Mouse (Mus musculus) testis, adult 2 months (tissue): ENCODE results near the gene Prdm16. TPM values are rescaled to one million over a fixed set of nuclear protein-coding genes. Genes with fewer than 3 reads are reported as not detected.

ENCODE experiments used
- H3K27ac ChIP-seq: fragments of 200-500 bp; 2 replicates; pipeline ENCODE4 v1.5.1; 2012; ENCODE audit warnings: low read depth, low read length; ENCODE audit not compliant: control insufficient read depth, insufficient read depth
- H3K27me3 ChIP-seq: fragments of 200-500 bp; 2 replicates; pipeline ENCODE4 v1.6.1; 2012; ENCODE audit warnings: mild to moderate bottlenecking, low read length, moderate library complexity; ENCODE audit not compliant: control insufficient read depth, insufficient read depth
- H3K36me3 ChIP-seq: fragments of 200-500 bp; 2 replicates; pipeline ENCODE4 v1.6.1; 2012; ENCODE audit warnings: mild to moderate bottlenecking, low read length; ENCODE audit not compliant: control insufficient read depth, insufficient read depth
- H3K4me1 ChIP-seq: fragments of 200-500 bp; 2 replicates; pipeline ENCODE4 v1.6.1; 2012; ENCODE audit warnings: low read length; ENCODE audit not compliant: control insufficient read depth, insufficient read depth
- H3K4me3 ChIP-seq: fragments of 200-500 bp; 2 replicates; pipeline ENCODE4 v1.5.1; 2012; ENCODE audit warnings: low read depth, mild to moderate bottlenecking, low read length, moderate library complexity, mixed read lengths; ENCODE audit not compliant: control insufficient read depth
- CTCF ChIP-seq: fragments of 200-500 bp; IDR thresholded peaks from 2 replicates; pipeline ENCODE4 v1.5.1; 2012; ENCODE audit warnings: low read depth, mild to moderate bottlenecking, inconsistent platforms, low read length, moderate library complexity; ENCODE audit not compliant: control insufficient read depth, insufficient read depth, insufficient replicate concordance
- POLR2A ChIP-seq: fragments of 200-500 bp; IDR thresholded peaks from 2 replicates; pipeline ENCODE4 v1.6.1; 2012; ENCODE audit warnings: low read depth, mild to moderate bottlenecking, inconsistent platforms, low read length, moderate library complexity; ENCODE audit not compliant: control insufficient read depth
- polyA plus RNA-seq: library from polyadenylated mRNA; depleted of rRNA; stranded (reverse); fragments of >200 nt; gene quantifications from 2 replicates; pipeline ENCODE4 v1.2.3, GENCODE M21; 2012

Prdm16 gene
- polyA plus RNA-seq, 1 experiment = 3.0 TPM

GRCm38 (mm10) chr4:154378876-154379275, 257.8 kb downstream of the Prdm16 start:
- Histone ChIP-seq H3K36me3 (no peaks in the 10 kb centered on the region), H3K4me1 (no peaks in the 10 kb centered on the region), H3K27me3 (no peaks in the 10 kb centered on the region), H3K27ac (no peak overlapping the region), H3K4me3 (no peak overlapping the region)
- TF ChIP-seq CTCF = no peak
- TF ChIP-seq POLR2A = no peak

GRCm38 (mm10) chr4:154375939-154376625, 260.6 kb downstream of the Prdm16 start:
- Histone ChIP-seq H3K4me1 (no peaks in the 10 kb centered on the region), H3K36me3 (no peaks in the 10 kb centered on the region), H3K27ac (no peak overlapping the region), H3K27me3 (no peaks in the 10 kb centered on the region), H3K4me3 (no peak overlapping the region)
- TF ChIP-seq POLR2A (no peak), CTCF (no peak)

DNA sequence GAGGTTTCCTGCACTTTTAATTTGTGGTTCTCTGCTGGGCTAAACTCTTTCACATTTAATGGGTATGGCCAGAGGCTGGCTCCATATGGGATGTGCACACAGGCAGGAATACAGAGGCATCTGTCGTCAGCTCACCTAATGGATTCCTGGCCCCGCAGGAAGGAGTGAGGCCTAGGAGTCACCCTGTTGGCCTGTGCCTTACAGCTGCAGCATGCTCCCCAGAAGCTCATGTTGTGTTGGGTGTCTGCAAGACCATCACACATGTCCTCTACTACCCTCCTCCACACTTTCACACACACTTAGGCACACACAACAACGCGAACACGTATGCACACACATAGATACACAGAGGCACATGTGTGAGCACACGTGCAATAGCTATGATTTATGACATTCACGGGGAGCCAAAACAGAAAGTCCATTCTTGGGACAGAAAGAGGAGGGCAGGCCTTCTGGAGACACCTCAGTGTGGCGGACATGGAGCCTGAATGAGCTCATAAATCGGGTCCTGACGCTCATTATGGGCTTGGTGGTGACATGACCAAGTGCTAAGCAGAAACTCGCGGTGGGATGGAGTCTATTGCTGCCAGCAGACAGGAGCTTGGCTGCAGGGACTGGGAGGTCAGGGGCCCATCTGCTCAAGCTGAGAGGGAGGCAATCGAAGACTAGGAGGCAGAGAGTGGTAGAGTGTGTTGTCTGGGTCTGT, 265.0 kb downstream of the Prdm16 start:
- peak overlapping the region; percentile 36 for H3K4me3 ChIP-seq
- TF ChIP-seq POLR2A (no peak), CTCF (no peak)
- H3K27me3 ChIP-seq = no peaks in the 10 kb centered on the region
- no peaks in the 10 kb centered on the region for H3K4me1 ChIP-seq
- H3K27ac ChIP-seq = no peak overlapping the region
- no peaks in the 10 kb centered on the region for H3K36me3 ChIP-seq

DNA sequence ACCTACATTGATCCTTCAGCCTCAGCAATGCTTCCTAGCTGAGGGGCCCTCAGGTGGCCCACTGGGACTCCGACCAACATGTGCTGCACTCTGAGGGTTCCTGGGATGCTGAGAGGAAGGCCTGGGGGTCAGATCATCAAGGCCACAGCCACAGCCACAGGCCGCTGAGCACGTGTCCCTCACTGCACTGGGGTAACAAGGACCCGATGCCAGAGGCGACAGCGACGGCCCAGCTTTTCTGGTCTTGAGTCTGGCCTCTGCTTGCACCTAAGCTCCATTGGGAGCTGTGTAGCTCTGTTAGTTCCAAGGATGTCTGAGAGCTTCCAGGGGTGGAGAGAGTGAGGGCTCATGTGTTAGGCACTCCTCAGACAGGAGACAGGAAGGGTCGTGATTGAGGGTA, 265.8 kb downstream of the Prdm16 start:
- H3K27ac ChIP-seq = no peak overlapping the region
- H3K4me1 ChIP-seq = no peaks in the 10 kb centered on the region
- no peak overlapping the region for H3K4me3 ChIP-seq

DNA sequence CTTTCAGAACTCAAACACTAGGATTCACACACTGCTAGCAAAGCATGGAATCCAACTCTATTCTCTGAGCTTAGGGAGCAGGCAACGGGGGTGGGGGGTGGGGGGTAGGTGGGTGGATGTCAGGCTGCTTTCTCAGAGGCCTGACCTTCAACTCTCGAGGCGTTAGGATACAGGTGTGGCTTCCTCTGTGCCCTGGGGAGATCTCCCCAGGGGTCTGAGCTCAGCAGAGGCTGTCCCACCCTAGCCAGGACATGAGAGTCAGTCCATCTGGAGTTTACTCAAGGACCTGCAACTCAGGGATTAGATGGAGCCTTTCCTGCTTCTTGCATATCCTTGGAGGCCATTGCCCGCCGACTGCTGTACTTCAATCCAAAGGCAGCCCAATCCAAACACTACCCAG, 267.6 kb downstream of the Prdm16 start:
- Histone ChIP-seq H3K4me3 (no peak overlapping the region), H3K27me3 (no peaks in the 10 kb centered on the region), H3K27ac (no peak overlapping the region), H3K4me1 (no peaks in the 10 kb centered on the region), H3K36me3 (no peaks in the 10 kb centered on the region)
- TF ChIP-seq CTCF = no peak
- TF ChIP-seq POLR2A = no peak

More for the DNA sequence above, 265.8 kb downstream of the Prdm16 start:
- TF ChIP-seq POLR2A (no peak), CTCF (no peak)
- Histone ChIP-seq H3K36me3 (no peaks in the 10 kb centered on the region), H3K27me3 (no peaks in the 10 kb centered on the region)

DNA sequence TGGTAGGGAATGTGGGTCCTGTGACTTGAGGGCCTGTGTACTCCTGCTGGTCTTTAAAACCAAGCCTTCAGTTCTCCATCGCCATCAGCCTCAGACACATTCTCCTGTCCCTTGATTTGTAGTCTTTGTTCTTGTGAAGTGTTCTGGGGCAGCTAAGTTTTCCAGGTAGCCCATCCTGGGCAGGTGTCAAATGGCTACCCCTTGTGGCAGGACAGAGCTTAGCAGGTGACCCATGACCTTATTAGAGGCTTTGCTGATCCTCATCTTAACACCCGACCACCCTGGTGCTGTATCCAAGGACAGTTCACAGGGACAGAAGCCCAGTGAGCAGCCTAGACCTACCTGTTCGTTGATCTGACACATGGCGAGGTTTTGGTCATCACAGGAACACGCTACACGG, 269.8 kb downstream of the Prdm16 start:
- no peak overlapping the region for H3K27ac ChIP-seq
- H3K4me1 ChIP-seq = no peaks in the 10 kb centered on the region
- H3K4me3 ChIP-seq = no peak overlapping the region
- H3K36me3 ChIP-seq = no peaks in the 10 kb centered on the region
- no peaks in the 10 kb centered on the region for H3K27me3 ChIP-seq
- no peak for TF ChIP-seq CTCF
- TF ChIP-seq POLR2A = no peak

- H3K4me3 ChIP-seq = no peak overlapping the region
- TF ChIP-seq POLR2A (no peak), CTCF (no peak)
- H3K36me3 ChIP-seq = no peaks in the 10 kb centered on the region
- H3K27me3 ChIP-seq = no peaks in the 10 kb centered on the region
- no peak overlapping the region for H3K27ac ChIP-seq
- H3K4me1 ChIP-seq = no peaks in the 10 kb centered on the region
Observed at GRCm38 (mm10) chr4:154364752-154365151, 271.9 kb downstream of the Prdm16 start.
